Mouse (Mus musculus) kidney, embryonic 16.5 days (tissue): ENCODE data around the gene Erc2. TPM values are rescaled to one million over a fixed set of nuclear protein-coding genes. Genes with fewer than 3 reads are reported as not detected.

Experiments used
- ATAC-seq: fragments of 200-750 bp; cut with Nextera tagmentation; 2 replicates; pipeline ENCODE4 v1.8.0; 2017; ENCODE audit warnings: moderate TSS enrichment; ENCODE audit not compliant: low FRiP score, low TSS enrichment
- H3K27ac ChIP-seq: fragments of 300-500 bp; sonication (generic); 2 replicates; pipeline ENCODE4 v1.5.1; 2014; ENCODE audit warnings: low read length
- H3K27me3 ChIP-seq: fragments of 300-500 bp; sonication (generic); 2 replicates; pipeline ENCODE4 v1.6.1; 2014; ENCODE audit warnings: low read length, control low read depth, mixed read lengths; ENCODE audit not compliant: insufficient read depth
- H3K36me3 ChIP-seq: fragments of 300-500 bp; sonication (generic); 2 replicates; pipeline ENCODE4 v1.6.1; 2014; ENCODE audit warnings: low read length, control low read depth, mixed read lengths; ENCODE audit not compliant: insufficient read depth
- H3K4me1 ChIP-seq: fragments of 300-500 bp; sonication (generic); 2 replicates; pipeline ENCODE4 v1.6.1; 2014; ENCODE audit warnings: low read length, control low read depth, mixed read lengths; ENCODE audit not compliant: insufficient read depth
- H3K4me2 ChIP-seq: fragments of 300-500 bp; sonication (generic); replicated peaks from 2 replicates; pipeline ENCODE4 v1.6.1; 2014; ENCODE audit warnings: low read depth, low read length
- H3K4me3 ChIP-seq: fragments of 300-500 bp; sonication (generic); 2 replicates; pipeline ENCODE4 v1.5.1; 2014; ENCODE audit warnings: mild to moderate bottlenecking, low read length
- H3K9ac ChIP-seq: fragments of 300-500 bp; sonication (generic); replicated peaks from 2 replicates; pipeline ENCODE4 v1.6.1; 2014; ENCODE audit warnings: low read length
- H3K9me3 ChIP-seq: fragments of 300-500 bp; sonication (generic); 2 replicates; pipeline ENCODE4 v1.6.1; 2016; ENCODE audit warnings: low read length, control low read depth
- WGBS: fragments of 180-500 bp; shearing (Covaris S2); extraction: QIAGEN DNeasy Blood & Tissue Kit; methylation state at CpG from one replicate; pipeline ENCODE4 v1.1.7; 2014; 5-methylcytosine and 5-hydroxymethylcytosine counted together
- polyA plus RNA-seq: library from polyadenylated mRNA; unstranded; fragments of >200 nt; fragmentation: Nextera tagmentation; extraction: Ambion mirVana; gene quantifications from 2 replicates; pipeline ENCODE4 v1.2.1, GENCODE M21; 2015

Erc2 gene
- polyA plus RNA-seq, 1 experiment from 2014 or later = 4.9 TPM

DNA sequence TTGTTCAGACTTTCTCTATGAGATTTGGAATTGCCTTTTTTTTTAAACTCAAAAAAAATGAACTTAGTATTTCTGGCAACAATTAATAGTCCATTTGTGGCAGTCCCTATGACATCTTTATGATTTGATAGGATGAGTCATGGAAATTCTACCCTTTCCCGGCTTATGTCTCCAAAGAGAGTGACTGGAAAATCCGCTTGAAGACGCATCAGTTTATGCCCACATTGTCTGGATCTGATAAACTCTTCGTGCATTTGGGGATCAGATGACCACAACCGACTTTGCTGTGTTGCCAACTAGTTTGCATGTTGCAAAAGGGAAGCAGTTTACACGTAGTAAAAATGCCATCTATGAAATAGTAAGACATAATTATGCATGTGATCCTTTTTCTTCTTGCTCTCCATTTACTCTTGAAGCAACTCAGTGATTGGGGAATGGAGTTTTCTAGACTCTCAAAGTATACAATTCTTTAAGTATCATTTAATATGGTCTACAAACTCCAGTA, 215.4 kb downstream of the Erc2 start:
- WGBS = 69% methylated on average over 6 of the region's 6 CpGs
- ATAC-seq = no peak
- no peaks in the 10 kb centered on the region for H3K27me3 ChIP-seq

DNA sequence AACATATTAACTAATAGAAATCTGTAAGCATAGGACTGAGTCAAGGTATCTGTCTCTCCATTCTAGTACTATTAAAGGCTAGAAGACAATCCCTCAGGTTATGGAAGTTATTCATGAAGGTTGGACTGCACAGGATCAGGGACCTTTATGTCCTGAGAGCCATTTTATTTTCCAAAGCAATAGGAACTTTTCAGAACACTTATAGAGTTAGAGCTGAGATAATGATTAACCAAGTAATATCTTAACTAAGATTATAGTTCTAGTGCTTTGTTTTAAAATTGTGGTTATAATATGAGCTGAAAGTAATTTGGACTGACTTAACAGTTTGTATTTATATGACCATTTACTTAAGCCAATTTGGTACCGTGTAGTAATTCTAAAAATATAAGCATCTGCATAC, 217.9 kb downstream of the Erc2 start:
- Histone ChIP-seq H3K9me3 (no peaks in the 10 kb centered on the region), H3K4me3 (no peak overlapping the region), H3K36me3 (no peaks in the 10 kb centered on the region), H3K27me3 (no peaks in the 10 kb centered on the region), H3K9ac (no peak overlapping the region), H3K4me2 (no peak overlapping the region), H3K4me1 (no peaks in the 10 kb centered on the region), H3K27ac (no peak overlapping the region)
- ATAC-seq = no peak
- WGBS = 89% methylated on average over 1 of the region's 1 CpGs

More for the DNA sequence above, 215.4 kb downstream of the Erc2 start:
- Histone ChIP-seq H3K9ac (no peak overlapping the region), H3K27ac (no peak overlapping the region), H3K4me1 (no peaks in the 10 kb centered on the region), H3K9me3 (no peaks in the 10 kb centered on the region), H3K36me3 (no peaks in the 10 kb centered on the region), H3K4me2 (no peak overlapping the region), H3K4me3 (no peak overlapping the region)

DNA sequence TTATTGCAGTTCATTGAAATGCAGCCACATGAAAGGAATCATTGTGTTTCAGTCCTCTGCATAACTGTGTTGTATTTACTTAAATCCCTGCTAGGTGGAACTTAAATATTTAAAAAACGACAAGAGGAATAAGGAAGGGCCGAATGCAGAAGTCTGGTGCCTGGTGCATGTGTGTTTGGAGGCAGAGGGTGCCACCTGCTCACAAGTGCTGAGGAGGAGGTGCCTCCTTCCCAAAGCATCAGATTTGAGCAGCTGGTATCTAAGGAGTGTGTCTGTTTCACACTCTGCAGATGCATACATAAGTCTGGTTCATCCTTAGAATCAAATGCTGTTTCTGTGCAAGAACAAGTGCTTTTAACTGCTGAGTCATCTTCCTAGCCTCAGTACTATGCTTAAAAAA, 224.6 kb downstream of the Erc2 start:
- no peak overlapping the region for H3K27ac ChIP-seq
- 74% methylated on average over 2 of the region's 2 CpGs for WGBS
- ATAC-seq = no peak

DNA sequence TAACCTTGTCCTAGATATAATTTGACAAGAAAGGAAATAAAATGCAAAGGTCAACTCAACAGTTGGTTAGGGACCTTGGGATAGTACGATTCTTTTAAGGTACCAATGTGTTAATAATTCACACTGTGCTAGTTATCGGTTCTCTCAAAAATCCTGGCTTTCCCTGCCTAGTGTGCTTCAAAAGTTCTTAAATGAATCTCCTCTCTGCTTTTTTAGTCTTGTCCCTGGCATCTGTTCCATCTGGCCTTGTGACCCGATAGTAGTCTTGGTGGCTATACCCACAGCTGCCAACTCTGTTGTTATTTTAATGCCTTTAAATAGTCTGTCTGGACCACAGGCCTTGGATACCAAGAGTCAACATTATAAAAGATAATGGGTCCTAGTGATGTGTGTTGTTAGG, 225.1 kb downstream of the Erc2 start:
- no peak overlapping the region for H3K4me3 ChIP-seq
- H3K27ac ChIP-seq = no peak overlapping the region
- H3K9me3 ChIP-seq = no peaks in the 10 kb centered on the region
- no peak overlapping the region for H3K4me2 ChIP-seq
- WGBS = 81% methylated on average over 3 of the region's 3 CpGs
- H3K4me1 ChIP-seq = no peaks in the 10 kb centered on the region
- no peaks in the 10 kb centered on the region for H3K36me3 ChIP-seq
- no peak overlapping the region for H3K9ac ChIP-seq
- ATAC-seq = no peak
- no peaks in the 10 kb centered on the region for H3K27me3 ChIP-seq

More for the DNA sequence above, 224.6 kb downstream of the Erc2 start:
- Histone ChIP-seq H3K4me1 (no peaks in the 10 kb centered on the region), H3K9ac (no peak overlapping the region), H3K36me3 (no peaks in the 10 kb centered on the region), H3K9me3 (no peaks in the 10 kb centered on the region), H3K27me3 (no peaks in the 10 kb centered on the region), H3K4me2 (no peak overlapping the region), H3K4me3 (no peak overlapping the region)

DNA sequence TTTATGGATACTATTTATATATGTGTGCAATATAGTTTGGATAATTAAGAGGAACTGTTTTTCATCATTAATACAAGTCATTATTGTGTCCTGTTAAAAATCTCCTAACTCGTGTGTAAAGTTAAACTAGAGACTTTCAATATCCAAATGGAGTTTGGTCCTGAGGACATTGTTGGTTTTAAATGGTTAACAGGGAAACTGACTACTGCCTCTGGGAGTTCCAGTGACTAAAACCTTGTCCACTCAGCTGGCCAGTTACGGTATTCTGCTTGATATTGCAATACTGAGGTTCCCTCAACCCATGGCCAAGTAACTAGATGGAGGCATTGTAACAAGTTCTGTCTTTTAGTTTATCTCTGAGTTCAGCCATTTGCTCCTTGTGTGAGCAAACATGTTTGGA, 229.0 kb downstream of the Erc2 start:
- Histone ChIP-seq H3K36me3 (no peaks in the 10 kb centered on the region), H3K4me2 (no peak overlapping the region), H3K4me3 (no peak overlapping the region), H3K27me3 (no peaks in the 10 kb centered on the region), H3K4me1 (no peaks in the 10 kb centered on the region), H3K9me3 (no peaks in the 10 kb centered on the region), H3K27ac (no peak overlapping the region), H3K9ac (no peak overlapping the region)
- WGBS = 81% methylated on average over 2 of the region's 2 CpGs
- ATAC-seq = no peak

DNA sequence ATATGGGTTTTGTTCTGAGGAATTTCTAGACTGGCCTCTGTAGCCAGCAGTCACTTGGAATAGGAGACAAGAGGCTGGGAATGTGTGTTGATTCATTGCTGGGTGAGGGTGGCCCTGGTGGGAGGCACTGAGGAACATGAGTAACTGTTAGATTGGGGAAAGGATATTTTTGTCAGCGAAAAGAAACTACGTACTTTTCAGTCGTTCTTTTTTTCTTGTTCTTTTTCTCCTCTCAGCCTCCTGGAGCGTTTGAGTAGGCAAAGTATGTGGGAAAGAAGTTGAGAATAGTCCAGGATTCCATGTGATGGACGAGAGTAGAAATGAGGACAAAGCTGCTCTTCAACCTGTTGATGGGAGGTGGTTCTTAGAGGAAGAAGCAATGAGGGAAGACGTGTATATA, 230.4 kb downstream of the Erc2 start:
- WGBS = 88% methylated on average over 6 of the region's 6 CpGs
- Histone ChIP-seq H3K27ac (no peak overlapping the region), H3K9me3 (no peaks in the 10 kb centered on the region), H3K4me2 (no peak overlapping the region), H3K9ac (no peak overlapping the region), H3K4me1 (no peaks in the 10 kb centered on the region), H3K27me3 (no peaks in the 10 kb centered on the region), H3K4me3 (no peak overlapping the region), H3K36me3 (no peaks in the 10 kb centered on the region)
- no peak for ATAC-seq

DNA sequence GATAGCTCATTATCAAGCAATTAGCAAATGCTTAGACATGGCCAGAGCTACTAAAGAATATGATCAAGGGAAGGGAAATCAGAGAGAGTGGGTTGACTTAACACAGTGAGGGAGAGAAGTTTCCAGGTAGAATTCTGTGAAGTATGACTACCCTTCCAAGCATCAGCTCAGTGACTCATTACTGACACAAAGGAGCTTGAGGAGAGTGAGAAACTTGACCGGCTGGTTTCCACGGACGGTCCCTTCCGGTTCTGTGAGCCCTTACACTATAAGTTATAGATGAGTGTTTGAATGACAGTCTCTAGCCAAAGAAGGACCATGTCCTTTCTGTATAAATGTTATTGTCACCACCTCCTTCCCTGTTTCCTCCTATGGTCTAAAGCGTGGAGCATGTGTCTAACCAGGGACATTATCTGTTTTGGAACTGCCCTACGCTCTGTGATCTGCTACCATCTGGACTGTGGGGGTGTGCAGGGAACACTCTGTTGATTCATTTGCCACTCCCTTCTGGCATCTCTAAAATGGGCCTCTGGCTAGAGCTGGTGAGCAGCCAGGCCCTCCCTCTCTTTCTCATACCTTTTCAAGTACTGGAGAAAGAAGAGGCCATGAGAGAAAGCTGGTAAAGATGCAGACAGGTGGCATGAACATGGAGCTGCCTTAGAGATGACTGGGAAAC, 238.3 kb downstream of the Erc2 start:
- Histone ChIP-seq H3K9ac (no peak overlapping the region), H3K27me3 (no peaks in the 10 kb centered on the region), H3K27ac (no peak overlapping the region), H3K4me2 (no peak overlapping the region), H3K4me1 (no peaks in the 10 kb centered on the region), H3K4me3 (no peak overlapping the region), H3K9me3 (no peaks in the 10 kb centered on the region), H3K36me3 (no peaks in the 10 kb centered on the region)
- WGBS = 78% methylated on average over 6 of the region's 6 CpGs
- ATAC-seq = no peak

DNA sequence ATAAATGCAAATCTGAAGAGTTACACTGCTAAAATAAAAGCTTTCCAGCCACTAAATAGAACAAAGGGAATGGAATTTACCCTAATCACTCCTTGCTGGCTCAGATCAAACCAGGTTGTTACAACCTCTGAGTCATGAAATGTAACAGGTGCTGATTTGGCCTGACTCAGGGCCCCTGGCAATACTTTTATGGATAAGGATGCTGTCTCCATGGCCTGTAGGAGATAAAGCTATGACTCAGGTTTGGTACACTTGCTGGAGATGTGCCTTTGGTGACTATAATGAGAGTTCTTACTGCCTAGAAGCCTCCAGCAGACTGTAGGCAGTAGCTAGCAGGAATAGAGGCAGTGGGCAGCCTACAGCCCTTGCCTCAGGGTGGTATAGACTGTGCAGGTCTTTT, 240.1 kb downstream of the Erc2 start:
- Histone ChIP-seq H3K4me2 (no peak overlapping the region), H3K27ac (no peak overlapping the region), H3K27me3 (no peaks in the 10 kb centered on the region), H3K9me3 (no peaks in the 10 kb centered on the region), H3K9ac (no peak overlapping the region), H3K4me1 (no peaks in the 10 kb centered on the region), H3K4me3 (no peak overlapping the region), H3K36me3 (no peaks in the 10 kb centered on the region)
- ATAC-seq = no peak

DNA sequence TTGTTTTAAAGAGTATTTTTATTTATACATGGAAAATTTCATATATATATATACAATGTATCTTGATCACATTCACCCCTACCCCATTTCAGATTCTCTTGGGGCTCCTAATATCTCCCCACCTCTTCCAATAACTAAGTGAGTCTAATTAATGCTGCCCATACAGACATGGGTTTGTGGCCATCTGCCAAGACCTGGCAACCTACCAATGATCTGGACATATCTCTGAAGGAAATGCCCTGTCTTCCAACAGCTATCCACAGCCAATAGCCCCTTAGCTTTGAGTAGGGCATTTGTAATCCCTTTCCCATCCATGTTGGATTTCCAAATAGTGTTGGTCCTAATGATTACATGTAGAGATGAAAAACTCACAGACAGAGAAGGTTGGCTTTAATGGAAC, 245.2 kb downstream of the Erc2 start:
- ATAC-seq = no peak
- Histone ChIP-seq H3K9ac (no peak overlapping the region), H3K27me3 (no peaks in the 10 kb centered on the region), H3K4me3 (no peak overlapping the region), H3K4me2 (no peak overlapping the region), H3K4me1 (no peaks in the 10 kb centered on the region), H3K27ac (no peak overlapping the region), H3K36me3 (no peaks in the 10 kb centered on the region), H3K9me3 (no peaks in the 10 kb centered on the region)

DNA sequence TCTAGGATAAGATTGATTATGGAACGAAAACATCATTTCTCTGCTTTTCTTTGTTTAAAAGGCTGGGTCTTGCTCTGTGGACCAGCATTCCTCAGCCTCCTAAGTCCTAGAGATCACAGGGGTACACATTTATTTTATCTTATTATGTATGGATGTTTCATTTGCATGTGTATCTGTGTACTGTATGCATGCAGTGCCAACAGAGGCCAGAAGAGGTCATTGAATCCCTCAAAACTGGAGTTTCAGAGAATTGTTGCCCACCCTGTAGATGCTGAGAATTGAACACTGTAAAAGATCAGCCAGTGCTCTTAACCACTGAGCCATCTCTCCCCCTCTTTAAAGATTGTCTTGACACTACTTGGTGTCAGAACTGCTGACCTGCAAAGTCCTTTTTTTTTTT, 251.4 kb downstream of the Erc2 start:
- H3K27me3 ChIP-seq = no peaks in the 10 kb centered on the region
- no peak overlapping the region for H3K4me2 ChIP-seq
- no peaks in the 10 kb centered on the region for H3K36me3 ChIP-seq
- ATAC-seq = no peak
- no peaks in the 10 kb centered on the region for H3K4me1 ChIP-seq
- no peak overlapping the region for H3K4me3 ChIP-seq
- H3K27ac ChIP-seq = no peak overlapping the region
- H3K9ac ChIP-seq = no peak overlapping the region
- 92% methylated on average over 1 of the region's 1 CpGs for WGBS
- H3K9me3 ChIP-seq = no peaks in the 10 kb centered on the region
